Mouse (Mus musculus) heart, postnatal 0 days (tissue): Measurements from ENCODE around the gene Fndc1.

Experiments used
- CTCF ChIP-seq: IDR thresholded peaks from 2 replicates; pipeline ENCODE4 v1.5.1; 2016; ENCODE audit warnings: antibody characterized with exemption, control low read depth, low read depth
- EP300 ChIP-seq: IDR thresholded peaks from 2 replicates; pipeline ENCODE4 v1.6.1; 2016; ENCODE audit warnings: antibody characterized with exemption, low read depth

DNA sequence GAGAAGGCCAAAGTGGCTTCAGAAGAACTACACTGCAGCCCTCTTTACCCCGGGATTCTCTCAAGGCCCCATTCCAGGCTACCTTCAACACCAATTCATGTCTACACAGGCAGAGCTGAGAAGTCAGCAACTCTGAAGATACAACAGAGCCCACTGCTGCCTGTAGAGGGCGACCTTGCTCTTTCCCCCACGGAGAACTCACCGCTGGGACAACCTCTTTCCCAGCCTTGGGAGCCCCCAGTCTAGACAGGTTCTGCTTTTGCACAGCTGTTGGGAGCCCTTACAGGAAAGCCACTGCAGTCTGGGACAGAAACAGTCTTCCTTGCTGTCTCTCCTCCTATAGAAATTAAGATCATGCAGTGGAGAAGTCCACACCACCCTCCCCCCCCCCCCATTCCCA, 41.5 kb upstream of the Fndc1 start:
- TF ChIP-seq CTCF (peak; percentile 79), EP300 (no peak)
